Mouse (Mus musculus) layer of hippocampus, adult 9-11 months (tissue): ENCODE results near the gene Ctsa.
"Not testable (repeated sequence)": the region's sequence is repeated elsewhere in the genome, so short reads cannot be mapped to it uniquely, and the experiment has no call there.

Source experiments
- DNase-seq: peaks from one replicate; pipeline ENCODE4 v3.0.0; 2022

Gene Ctsa

GRCm38 (mm10) chr2:164832748-164833301 lies at the start of gene Ctsa:
Gene Ctsa (plus strand): TSS chr2:164832873.
- DNase-seq = peak; percentile 85

- no peak for DNase-seq
Measured at GRCm38 (mm10) chr2:164783926-164784581, 48.6 kb upstream of the Ctsa start.

GRCm38 (mm10) chr2:164784869-164785420 lies 47.7 kb upstream of the Ctsa start:
- DNase-seq = no peak

GRCm38 (mm10) chr2:164785481-164786387 lies 46.9 kb upstream of the Ctsa start, which contains the start of gene Snx21:
Gene Snx21 (plus strand): TSS chr2:164785823.
- DNase-seq = peak; percentile 91

GRCm38 (mm10) chr2:164786388-164786885 lies 46.2 kb upstream of the Ctsa start:
- no peak for DNase-seq

GRCm38 (mm10) chr2:164787032-164787431 lies 45.6 kb upstream of the Ctsa start:
- no peak for DNase-seq

- no peak for DNase-seq
Measured at GRCm38 (mm10) chr2:164787779-164788178, 44.9 kb upstream of the Ctsa start.

- no peak for DNase-seq
Measured at GRCm38 (mm10) chr2:164788411-164788810, 44.3 kb upstream of the Ctsa start.

GRCm38 (mm10) chr2:164790451-164790850 lies 42.2 kb upstream of the Ctsa start:
- DNase-seq = no peak

GRCm38 (mm10) chr2:164791841-164792261 lies 40.8 kb upstream of the Ctsa start:
- DNase-seq = no peak

- no peak for DNase-seq
Measured at GRCm38 (mm10) chr2:164792400-164793190, 40.1 kb upstream of the Ctsa start.

- peak; percentile 47 for DNase-seq
Measured at GRCm38 (mm10) chr2:164793236-164793635, 39.4 kb upstream of the Ctsa start.

GRCm38 (mm10) chr2:164793772-164794171 lies 38.9 kb upstream of the Ctsa start:
- no peak for DNase-seq

- peak; percentile 84 for DNase-seq
Measured at GRCm38 (mm10) chr2:164794293-164794692, 38.4 kb upstream of the Ctsa start.

- DNase-seq = no peak
Measured at GRCm38 (mm10) chr2:164795868-164796267, 36.8 kb upstream of the Ctsa start.

GRCm38 (mm10) chr2:164798554-164798953 lies 34.1 kb upstream of the Ctsa start:
- DNase-seq = not testable (repeated sequence)

GRCm38 (mm10) chr2:164800252-164801004 lies 32.2 kb upstream of the Ctsa start:
- no peak for DNase-seq

GRCm38 (mm10) chr2:164803201-164803920 lies 29.3 kb upstream of the Ctsa start:
- DNase-seq = no peak

GRCm38 (mm10) chr2:164803921-164804313 lies 28.8 kb upstream of the Ctsa start:
- DNase-seq = no peak

GRCm38 (mm10) chr2:164804533-164805331 lies 27.9 kb upstream of the Ctsa start, which contains the start of the genes Acot8 and Zswim3:
Gene Acot8 (minus strand): TSS chr2:164804882.
Gene Zswim3 (plus strand): TSS chr2:164805098.
- DNase-seq = peak; percentile 98
